Mouse (Mus musculus) kidney, embryonic 16.5 days (tissue): ENCODE results near the gene Iqcf6. TPM values are rescaled to one million over a fixed set of nuclear protein-coding genes. Genes with fewer than 3 reads are reported as not detected.
A peak's percentile ranks its signal among the peaks of the same experiment; 100 is the strongest.

Source experiments
- ATAC-seq: fragments of 200-750 bp; cut with Nextera tagmentation; 2 replicates; pipeline ENCODE4 v1.8.0; 2017; ENCODE audit warnings: moderate TSS enrichment; ENCODE audit not compliant: low FRiP score, low TSS enrichment
- H3K27ac ChIP-seq: fragments of 300-500 bp; sonication (generic); 2 replicates; pipeline ENCODE4 v1.5.1; 2014; ENCODE audit warnings: low read length
- H3K27me3 ChIP-seq: fragments of 300-500 bp; sonication (generic); 2 replicates; pipeline ENCODE4 v1.6.1; 2014; ENCODE audit warnings: low read length, control low read depth, mixed read lengths; ENCODE audit not compliant: insufficient read depth
- H3K36me3 ChIP-seq: fragments of 300-500 bp; sonication (generic); 2 replicates; pipeline ENCODE4 v1.6.1; 2014; ENCODE audit warnings: low read length, control low read depth, mixed read lengths; ENCODE audit not compliant: insufficient read depth
- H3K4me1 ChIP-seq: fragments of 300-500 bp; sonication (generic); 2 replicates; pipeline ENCODE4 v1.6.1; 2014; ENCODE audit warnings: low read length, control low read depth, mixed read lengths; ENCODE audit not compliant: insufficient read depth
- H3K4me2 ChIP-seq: fragments of 300-500 bp; sonication (generic); replicated peaks from 2 replicates; pipeline ENCODE4 v1.6.1; 2014; ENCODE audit warnings: low read depth, low read length
- H3K4me3 ChIP-seq: fragments of 300-500 bp; sonication (generic); 2 replicates; pipeline ENCODE4 v1.5.1; 2014; ENCODE audit warnings: mild to moderate bottlenecking, low read length
- H3K9ac ChIP-seq: fragments of 300-500 bp; sonication (generic); replicated peaks from 2 replicates; pipeline ENCODE4 v1.6.1; 2014; ENCODE audit warnings: low read length
- H3K9me3 ChIP-seq: fragments of 300-500 bp; sonication (generic); 2 replicates; pipeline ENCODE4 v1.6.1; 2016; ENCODE audit warnings: low read length, control low read depth
- WGBS: fragments of 180-500 bp; shearing (Covaris S2); extraction: QIAGEN DNeasy Blood & Tissue Kit; methylation state at CpG from one replicate; pipeline ENCODE4 v1.1.7; 2014; 5-methylcytosine and 5-hydroxymethylcytosine counted together
- polyA plus RNA-seq: library from polyadenylated mRNA; unstranded; fragments of >200 nt; fragmentation: Nextera tagmentation; extraction: Ambion mirVana; gene quantifications from 2 replicates; pipeline ENCODE4 v1.2.1, GENCODE M21; 2015

Iqcf6 gene
- polyA plus RNA-seq, 1 experiment from 2014 or later = not detected

DNA sequence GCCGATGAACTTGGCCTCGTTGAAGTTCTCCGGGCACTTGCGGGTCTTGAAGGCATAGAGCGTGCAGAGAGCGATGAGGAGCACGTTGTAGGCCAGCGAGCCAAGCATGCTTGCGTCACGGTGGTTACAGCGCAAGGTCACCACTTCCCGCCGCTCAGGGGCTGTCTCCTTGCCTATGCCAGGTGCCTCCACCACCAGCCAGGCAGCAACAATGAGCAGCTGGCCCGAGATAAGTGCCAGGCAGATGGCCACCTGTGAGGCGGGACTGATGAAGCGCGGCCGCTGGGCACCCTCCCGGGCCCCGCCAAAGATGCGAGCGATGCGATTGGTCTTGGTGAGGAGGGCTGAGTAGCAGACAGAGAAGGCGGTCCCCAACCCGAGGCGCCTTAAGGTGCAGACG lies 20.8 kb downstream of the Iqcf6 start:
- H3K4me2 ChIP-seq = no peak overlapping the region
- no peak overlapping the region for H3K9ac ChIP-seq
- no peak for ATAC-seq
- no peaks in the 10 kb centered on the region for H3K36me3 ChIP-seq
- no peaks in the 10 kb centered on the region for H3K27me3 ChIP-seq
- H3K9me3 ChIP-seq = no peaks in the 10 kb centered on the region
- H3K4me1 ChIP-seq = no peaks in the 10 kb centered on the region
- 74% methylated on average over 27 of the region's 27 CpGs for WGBS
- no peak overlapping the region for H3K4me3 ChIP-seq
- H3K27ac ChIP-seq = no peak overlapping the region

DNA sequence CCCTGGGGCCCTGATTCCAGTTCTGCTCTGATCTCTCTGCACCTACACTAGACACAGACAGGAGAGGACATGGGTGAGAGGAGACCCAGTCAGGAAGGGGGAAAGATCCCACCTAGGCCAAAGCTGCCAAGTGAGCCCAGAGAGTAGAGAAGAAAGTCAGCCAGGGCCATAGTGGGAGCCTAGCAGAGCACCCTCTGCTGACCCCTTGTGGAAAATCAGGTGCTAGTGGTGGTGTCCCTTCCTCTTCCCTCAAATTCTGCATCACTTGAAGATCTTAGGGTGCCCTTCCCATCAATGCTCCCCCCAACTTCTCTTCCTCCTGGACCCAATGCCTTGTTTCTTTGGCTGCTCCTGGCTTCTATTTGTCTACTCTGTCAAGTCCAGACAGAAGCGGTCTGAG lies 26.3 kb downstream of the Iqcf6 start:
- H3K9ac ChIP-seq = no peak overlapping the region
- no peak overlapping the region for H3K4me3 ChIP-seq
- H3K27me3 ChIP-seq = peaks cover 13% of the 10 kb centered on the region
- H3K4me2 ChIP-seq = no peak overlapping the region
- peaks cover 6% of the 10 kb centered on the region for H3K4me1 ChIP-seq
- H3K36me3 ChIP-seq = no peaks in the 10 kb centered on the region
- ATAC-seq = no peak
- 73% methylated on average over 1 of the region's 1 CpGs for WGBS
- no peaks in the 10 kb centered on the region for H3K9me3 ChIP-seq
- H3K27ac ChIP-seq = no peak overlapping the region

DNA sequence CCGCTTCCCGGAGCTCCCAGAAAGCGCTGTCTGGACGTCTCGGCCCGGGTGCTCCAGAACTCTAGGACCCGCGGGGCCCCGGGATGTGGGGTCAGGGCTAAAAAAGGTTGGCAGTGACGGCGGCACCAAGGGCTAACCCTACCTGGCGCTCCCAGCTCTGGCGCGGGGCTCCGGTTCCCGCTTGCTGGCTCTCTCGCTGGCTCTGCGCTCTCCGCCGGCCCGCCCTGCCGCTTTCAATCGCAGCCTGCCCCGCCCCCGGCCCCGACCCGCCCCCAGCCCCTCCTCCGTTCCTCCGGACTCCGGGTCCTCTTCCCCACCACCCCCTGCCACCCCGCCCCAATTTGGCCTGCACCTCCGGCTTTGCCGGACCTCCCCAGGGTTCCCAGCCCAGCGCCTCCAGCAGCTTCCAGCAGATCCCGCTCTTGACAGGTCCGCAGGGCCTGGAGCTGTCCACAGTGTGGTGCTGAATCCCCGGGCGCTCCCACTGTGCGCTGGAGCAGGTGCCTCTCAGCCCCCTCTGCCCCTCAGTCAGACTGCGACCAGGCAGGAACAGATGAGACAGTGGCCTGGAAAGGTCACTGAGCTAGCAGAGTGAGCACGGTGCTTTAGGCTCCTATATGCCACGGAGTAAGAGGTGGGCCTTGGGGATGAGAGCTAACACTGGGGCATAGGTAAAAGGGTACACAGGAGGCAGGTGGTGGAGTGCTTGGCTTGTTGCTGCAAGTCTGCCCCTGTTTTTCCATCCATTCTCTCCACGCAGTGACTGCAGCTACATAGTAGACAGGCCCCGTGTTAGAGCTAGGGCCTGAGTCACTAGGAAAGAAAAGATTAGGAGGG lies 29.7 kb downstream of the Iqcf6 start, which contains the start of gene Grm2:
Gene Grm2, minus strand, starts transcription at position 199 of the 837 bp plus-strand sequence.
- peak within 1 kb of the TSS; percentile 34 for H3K4me3 ChIP-seq
- peaks cover 6% of the 10 kb centered on the region for H3K4me1 ChIP-seq
- H3K9me3 ChIP-seq = no peaks in the 10 kb centered on the region
- peak within 1 kb of the TSS; percentile 56 for H3K4me2 ChIP-seq
- no peak within 1 kb of the TSS for H3K27ac ChIP-seq
- H3K9ac ChIP-seq = no peak within 1 kb of the TSS
- under 1% methylated on average over 42 of the region's 44 CpGs for WGBS
- H3K36me3 ChIP-seq = peaks cover 14% of the 10 kb centered on the region
- peaks cover 13% of the 10 kb centered on the region for H3K27me3 ChIP-seq
- ATAC-seq = peak; percentile 83

DNA sequence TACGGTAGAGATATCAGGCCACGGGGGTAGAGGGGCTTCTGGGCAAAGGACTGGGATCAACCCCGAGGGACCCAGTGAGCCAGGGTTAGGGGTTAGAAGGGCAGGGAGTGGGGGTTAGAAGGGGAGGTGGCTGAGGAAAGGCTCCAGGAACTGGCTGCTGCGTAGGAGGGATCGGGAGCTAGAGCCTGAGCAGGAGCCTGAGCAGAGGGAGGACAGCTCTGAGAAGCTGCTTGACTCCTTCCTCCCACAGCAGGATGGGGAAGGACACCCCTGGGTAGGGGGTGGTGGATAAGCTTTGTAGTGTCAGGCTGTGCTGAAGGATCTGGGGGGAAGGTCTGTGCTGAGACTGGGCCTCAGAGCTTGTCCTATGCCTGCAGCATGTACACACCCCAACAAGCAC lies 30.4 kb downstream of the Iqcf6 start:
- Histone ChIP-seq H3K27ac (no peak overlapping the region), H3K4me3 (no peak overlapping the region), H3K9ac (no peak overlapping the region), H3K27me3 (peaks cover 13% of the 10 kb centered on the region), H3K4me1 (peaks cover 6% of the 10 kb centered on the region), H3K9me3 (no peaks in the 10 kb centered on the region), H3K4me2 (no peak overlapping the region), H3K36me3 (peaks cover 21% of the 10 kb centered on the region)
- WGBS = 35% methylated on average over 5 of the region's 5 CpGs
- 0 out of 2 replicates have a peak, but pooled peaks have one; percentile 18 for ATAC-seq

DNA sequence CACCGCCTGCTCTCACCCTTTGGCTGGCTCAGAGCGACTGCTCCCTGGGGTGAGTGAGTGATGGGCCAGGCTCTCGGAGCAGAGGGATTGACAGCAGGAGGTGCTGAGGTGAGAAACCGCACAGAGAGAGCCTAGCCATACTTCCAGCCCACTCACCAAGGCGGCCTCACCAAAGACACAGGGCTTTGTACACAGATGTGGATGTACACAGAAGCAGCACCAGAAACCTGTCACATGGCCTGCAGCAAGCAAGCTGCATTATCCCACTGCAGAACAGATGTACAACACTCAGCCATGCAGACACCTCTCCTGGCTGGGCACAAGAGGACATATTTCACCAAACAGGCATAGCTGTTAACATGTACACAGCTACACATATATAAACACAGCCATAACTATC lies 31.2 kb downstream of the Iqcf6 start:
- no peak overlapping the region for H3K27ac ChIP-seq
- H3K9ac ChIP-seq = no peak overlapping the region
- H3K36me3 ChIP-seq = peaks cover 28% of the 10 kb centered on the region
- WGBS = 34% methylated on average over 5 of the region's 5 CpGs
- ATAC-seq = no peak
- H3K4me3 ChIP-seq = no peak overlapping the region
- no peaks in the 10 kb centered on the region for H3K9me3 ChIP-seq
- no peak overlapping the region for H3K4me2 ChIP-seq
- H3K4me1 ChIP-seq = peaks cover 6% of the 10 kb centered on the region
- H3K27me3 ChIP-seq = peaks cover 13% of the 10 kb centered on the region

DNA sequence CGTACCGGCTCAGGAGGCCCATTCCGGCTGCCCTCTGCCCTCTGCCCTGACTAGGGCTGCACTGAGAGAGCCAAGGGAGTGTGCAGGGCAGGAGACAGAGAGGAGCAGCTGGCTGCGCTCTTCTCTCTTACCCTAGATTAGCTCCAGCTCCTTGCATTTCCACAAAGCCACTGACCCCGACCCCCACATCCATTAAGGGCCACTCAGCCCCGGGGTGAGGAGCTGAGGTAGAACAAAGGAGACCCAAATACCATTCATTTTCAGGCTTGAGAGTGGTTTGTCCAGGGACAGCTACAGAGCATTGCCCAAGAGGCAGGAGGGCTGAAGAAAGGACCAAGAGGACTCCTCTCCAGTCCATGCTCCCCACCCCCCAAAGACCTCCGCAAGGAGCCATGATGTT lies 33.1 kb downstream of the Iqcf6 start:
- no peak overlapping the region for H3K9ac ChIP-seq
- peaks cover 31% of the 10 kb centered on the region for H3K36me3 ChIP-seq
- H3K4me1 ChIP-seq = peaks cover 6% of the 10 kb centered on the region
- WGBS = 64% methylated on average over 7 of the region's 7 CpGs
- H3K4me2 ChIP-seq = no peak overlapping the region
- ATAC-seq = no peak
- no peaks in the 10 kb centered on the region for H3K9me3 ChIP-seq
- H3K27me3 ChIP-seq = peaks cover 11% of the 10 kb centered on the region
- no peak overlapping the region for H3K4me3 ChIP-seq
- no peak overlapping the region for H3K27ac ChIP-seq

DNA sequence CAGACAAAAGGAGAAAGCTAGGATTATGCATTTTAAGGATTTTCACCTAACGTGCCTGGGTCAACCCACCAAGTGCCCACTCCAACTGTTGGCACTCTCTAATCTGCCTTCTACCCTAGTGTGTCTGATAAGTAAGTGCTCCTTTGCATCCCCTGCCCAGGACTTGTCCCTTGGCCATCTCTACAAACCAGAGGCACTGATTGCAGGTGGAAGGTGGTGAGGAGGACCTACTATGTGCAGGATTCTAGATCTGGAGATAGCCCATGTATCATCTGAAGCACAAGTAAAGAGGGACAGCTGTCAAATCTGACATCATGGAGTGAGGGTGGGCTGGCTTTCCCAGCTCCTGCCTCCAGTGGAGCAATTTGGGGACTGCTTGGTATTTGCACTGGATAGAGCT lies 33.6 kb downstream of the Iqcf6 start:
- Histone ChIP-seq H3K36me3 (peaks cover 31% of the 10 kb centered on the region), H3K4me2 (no peak overlapping the region), H3K9me3 (no peaks in the 10 kb centered on the region), H3K27me3 (peaks cover 6% of the 10 kb centered on the region), H3K9ac (no peak overlapping the region), H3K4me3 (no peak overlapping the region), H3K4me1 (peaks cover 6% of the 10 kb centered on the region), H3K27ac (no peak overlapping the region)
- no peak for ATAC-seq
- WGBS = 91% methylated on average over 1 of the region's 1 CpGs

DNA sequence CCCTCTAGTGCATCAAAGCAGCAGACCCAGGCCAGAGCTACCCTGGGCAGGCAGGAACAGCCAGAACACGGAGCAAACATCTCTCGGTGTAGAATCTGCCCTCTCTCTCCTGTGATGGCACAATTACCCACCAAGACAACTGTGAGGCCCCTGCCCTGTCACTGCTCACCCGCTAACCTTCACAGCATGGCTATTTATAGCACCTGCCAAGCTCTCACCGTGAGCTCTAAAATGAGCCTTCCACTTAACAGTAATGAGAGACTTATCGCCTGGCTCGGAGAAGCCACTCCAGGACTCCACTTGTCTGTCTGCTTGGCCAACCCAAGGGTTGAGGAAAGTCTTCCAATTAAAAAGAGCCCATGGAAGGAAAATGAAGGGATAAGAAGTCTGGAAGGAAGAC lies 36.8 kb downstream of the Iqcf6 start:
- Histone ChIP-seq H3K36me3 (peaks cover 49% of the 10 kb centered on the region), H3K9ac (no peak overlapping the region), H3K27me3 (no peaks in the 10 kb centered on the region), H3K4me1 (no peaks in the 10 kb centered on the region), H3K4me2 (no peak overlapping the region), H3K4me3 (no peak overlapping the region), H3K9me3 (no peaks in the 10 kb centered on the region), H3K27ac (no peak overlapping the region)
- no peak for ATAC-seq
- WGBS = 71% methylated on average over 6 of the region's 6 CpGs

DNA sequence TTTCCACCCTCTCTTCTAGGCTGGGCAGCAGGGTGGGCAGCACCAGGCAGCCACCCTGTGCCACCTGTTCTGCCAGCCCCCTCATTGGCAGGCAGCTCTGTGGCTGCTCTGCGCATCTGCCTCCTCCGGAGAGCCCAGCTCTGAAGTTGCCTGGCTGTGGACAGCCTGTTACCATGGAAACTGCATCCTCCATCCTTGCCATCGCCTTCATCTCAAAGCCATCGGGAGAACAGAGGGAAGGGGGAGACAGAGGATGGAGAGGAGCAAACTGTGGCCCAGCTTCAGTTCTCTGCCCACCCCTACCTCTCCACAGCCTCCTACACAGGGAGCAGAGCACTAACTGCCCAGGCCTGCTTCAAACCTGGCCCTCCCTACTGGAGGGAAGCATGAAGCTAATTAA lies 38.1 kb downstream of the Iqcf6 start:
- no peak overlapping the region for H3K4me2 ChIP-seq
- peaks cover 53% of the 10 kb centered on the region for H3K36me3 ChIP-seq
- H3K27me3 ChIP-seq = no peaks in the 10 kb centered on the region
- no peaks in the 10 kb centered on the region for H3K4me1 ChIP-seq
- no peak overlapping the region for H3K27ac ChIP-seq
- no peak overlapping the region for H3K4me3 ChIP-seq
- no peaks in the 10 kb centered on the region for H3K9me3 ChIP-seq
- no peak overlapping the region for H3K9ac ChIP-seq
- no peak for ATAC-seq
- WGBS = 83% methylated on average over 4 of the region's 4 CpGs

DNA sequence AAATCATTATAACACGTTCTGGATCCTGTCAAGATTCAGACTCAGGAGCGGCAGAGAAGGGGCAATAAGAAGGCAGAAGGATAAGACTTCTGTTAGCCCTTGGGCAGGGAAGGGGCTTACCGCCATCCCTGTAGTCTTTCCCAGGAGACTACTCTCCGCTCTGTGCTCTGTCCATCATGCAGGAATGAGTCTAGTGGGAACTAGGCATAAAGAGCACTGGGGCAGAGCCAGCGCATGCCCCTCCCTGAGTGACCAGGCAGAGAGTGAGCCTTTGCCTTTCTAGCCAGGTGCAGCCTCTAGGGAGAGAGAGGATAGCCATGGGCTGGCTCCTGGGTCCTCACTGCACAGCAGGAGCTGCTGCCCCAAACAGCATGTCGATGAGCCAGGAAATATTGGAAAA lies 38.5 kb downstream of the Iqcf6 start:
- H3K9me3 ChIP-seq = no peaks in the 10 kb centered on the region
- WGBS = 86% methylated on average over 6 of the region's 6 CpGs

More for the DNA sequence above, 38.5 kb downstream of the Iqcf6 start:
- Histone ChIP-seq H3K27me3 (no peaks in the 10 kb centered on the region), H3K27ac (no peak overlapping the region), H3K36me3 (peaks cover 55% of the 10 kb centered on the region), H3K4me3 (no peak overlapping the region), H3K4me1 (no peaks in the 10 kb centered on the region), H3K9ac (no peak overlapping the region), H3K4me2 (no peak overlapping the region)
- no peak for ATAC-seq
